Mouse (Mus musculus): ENCODE measurements at regions not wholly inside any gene's neighbourhood (a gene's known extent, or its start where the extent isn't known, plus 50 kb on each side); places are given as distances from the start of the nearest gene placed in this dataset.

DNA sequence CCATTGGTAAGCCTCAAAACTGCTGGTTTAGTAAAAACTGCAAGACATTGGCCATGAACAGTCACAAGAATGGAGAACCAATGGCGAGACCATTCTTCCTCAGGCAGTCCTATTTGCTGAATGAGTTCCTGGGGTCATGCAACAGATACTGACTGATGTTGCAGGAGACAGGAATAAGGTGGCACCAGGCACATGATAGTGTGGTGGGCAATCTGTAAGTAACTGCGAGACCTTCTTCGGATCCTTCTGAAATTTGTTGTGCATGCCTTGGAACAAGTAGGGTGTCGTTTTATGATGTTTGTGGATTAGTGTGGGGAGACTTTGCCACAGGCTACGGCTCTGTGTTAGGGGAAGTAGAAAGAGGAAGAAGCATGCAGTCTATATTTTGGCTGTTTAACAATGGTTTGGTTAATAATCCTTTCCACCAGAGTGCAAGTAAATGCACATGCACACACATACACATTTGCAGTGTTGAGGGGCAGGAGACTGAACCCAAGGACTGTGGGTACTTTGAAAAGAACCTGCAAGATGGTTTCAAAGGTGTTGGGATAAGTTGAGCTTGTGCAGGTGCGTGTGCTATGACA lies 194.9 kb downstream of the Mex3b start:
- Histone ChIP-seq H3K27me3 (replicated peaks; ENCODE audit: control insufficient read depth, insufficient read depth, low read length) (no peaks in the 10 kb centered on the region), H3K4me1 (replicated peaks; ENCODE audit: control insufficient read depth, insufficient read depth, low read length) (no peaks in the 10 kb centered on the region), H3K4me2 (ENCODE audit: low read length) (no peak overlapping the region), H3K9me3 (ENCODE audit: control insufficient read depth, low read length) (no peaks in the 10 kb centered on the region), H3K27ac (ENCODE audit: low read length) (no peak overlapping the region), H3K9ac (replicated peaks; ENCODE audit: low read depth, low read length) (no peak overlapping the region), H3K36me3 (ENCODE audit: control insufficient read depth, insufficient read depth) (no peaks in the 10 kb centered on the region), H3K4me3 (replicated peaks; ENCODE audit: low read length) (no peak overlapping the region)
- 90% methylated on average over 6 of the region's 6 CpGs for WGBS
- no peak for ATAC-seq

DNA sequence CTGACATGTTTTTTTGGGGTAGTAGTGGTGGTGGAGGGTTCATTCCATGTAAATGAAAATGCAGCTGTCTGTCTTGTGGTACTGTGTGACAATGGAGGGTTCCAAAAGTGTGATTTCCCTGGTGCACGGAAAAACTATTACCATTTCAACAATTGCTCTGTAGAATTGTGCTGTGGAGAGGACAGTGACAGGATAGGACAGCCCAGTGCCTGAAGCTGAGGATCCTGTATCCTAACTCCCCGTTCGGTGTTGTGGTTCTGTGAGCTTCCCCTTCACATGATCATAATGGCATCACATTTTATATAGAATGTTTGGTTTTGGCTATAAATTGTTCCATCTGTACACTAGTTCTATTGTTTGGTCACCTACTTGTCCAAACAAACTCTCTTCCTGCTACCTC lies 196.4 kb downstream of the Mex3b start:
- Histone ChIP-seq H3K36me3 (ENCODE audit: control insufficient read depth, insufficient read depth) (no peaks in the 10 kb centered on the region), H3K4me2 (ENCODE audit: low read length) (no peak overlapping the region), H3K4me1 (replicated peaks; ENCODE audit: control insufficient read depth, insufficient read depth, low read length) (no peaks in the 10 kb centered on the region), H3K4me3 (replicated peaks; ENCODE audit: low read length) (no peak overlapping the region), H3K9ac (replicated peaks; ENCODE audit: low read depth, low read length) (no peak overlapping the region), H3K9me3 (ENCODE audit: control insufficient read depth, low read length) (no peaks in the 10 kb centered on the region), H3K27ac (ENCODE audit: low read length) (no peak overlapping the region), H3K27me3 (replicated peaks; ENCODE audit: control insufficient read depth, insufficient read depth, low read length) (no peaks in the 10 kb centered on the region)
- 92% methylated on average over 3 of the region's 3 CpGs for WGBS
- ATAC-seq = no peak

DNA sequence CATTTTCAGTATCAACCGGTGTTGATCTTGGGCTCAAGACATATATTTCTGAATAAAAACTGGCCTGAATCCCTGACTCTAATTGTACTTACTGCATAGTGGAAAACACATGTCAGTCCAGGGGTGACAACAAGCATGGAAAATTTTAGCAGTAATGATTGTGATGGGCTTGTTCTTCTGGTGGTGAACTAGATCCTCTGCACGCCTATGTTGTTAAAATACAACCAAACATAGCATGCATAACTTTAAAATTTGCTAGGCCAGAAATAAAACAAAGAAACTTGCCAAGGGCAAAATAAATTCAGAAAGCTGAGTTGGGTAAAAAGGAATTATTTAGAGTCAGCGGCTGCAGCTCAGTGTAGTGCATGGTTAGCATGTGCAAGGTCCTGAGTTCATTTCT lies 198.2 kb downstream of the Mex3b start:
- no peaks in the 10 kb centered on the region for H3K27me3 ChIP-seq (replicated peaks; ENCODE audit: control insufficient read depth, insufficient read depth, low read length)
- no peak overlapping the region for H3K4me3 ChIP-seq (replicated peaks; ENCODE audit: low read length)
- no peaks in the 10 kb centered on the region for H3K9me3 ChIP-seq (ENCODE audit: control insufficient read depth, low read length)
- no peaks in the 10 kb centered on the region for H3K4me1 ChIP-seq (replicated peaks; ENCODE audit: control insufficient read depth, insufficient read depth, low read length)
- ATAC-seq = no peak
- H3K4me2 ChIP-seq (ENCODE audit: low read length) = no peak overlapping the region
- no peak overlapping the region for H3K27ac ChIP-seq (ENCODE audit: low read length)
- no peak overlapping the region for H3K9ac ChIP-seq (replicated peaks; ENCODE audit: low read depth, low read length)
- 90% methylated on average over 3 of the region's 3 CpGs for WGBS
- no peaks in the 10 kb centered on the region for H3K36me3 ChIP-seq (ENCODE audit: control insufficient read depth, insufficient read depth)

DNA sequence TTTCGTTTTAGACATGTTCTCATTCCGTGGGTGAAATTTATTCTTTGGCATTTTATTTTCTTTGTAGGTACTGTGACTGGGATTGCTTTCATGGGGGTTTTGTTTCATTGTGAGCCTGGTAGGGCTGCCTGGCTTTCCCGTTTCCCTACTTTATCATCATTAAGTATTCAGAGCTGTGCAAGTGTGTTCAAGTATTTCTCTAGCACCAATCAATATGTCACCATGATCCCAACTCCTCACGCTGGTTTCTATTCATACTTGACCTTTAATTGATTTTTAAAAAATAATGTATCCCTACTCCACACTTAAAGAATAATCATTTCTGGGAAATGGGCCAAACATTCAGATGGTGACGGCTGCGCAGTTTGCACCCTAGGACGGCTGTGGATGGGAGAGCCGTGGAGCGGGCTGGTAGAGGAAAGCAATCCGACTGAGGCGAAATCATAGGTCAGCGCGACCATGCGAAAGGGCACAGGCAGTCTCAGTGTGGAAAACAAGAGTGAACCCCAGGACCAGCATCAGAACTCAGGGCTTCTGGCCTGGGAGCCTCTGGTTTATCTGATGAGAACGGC lies 207.4 kb downstream of the Mex3b start:
- WGBS = 46% methylated on average over 15 of the region's 15 CpGs
- Histone ChIP-seq H3K36me3 (ENCODE audit: control insufficient read depth, insufficient read depth) (no peaks in the 10 kb centered on the region), H3K4me1 (replicated peaks; ENCODE audit: control insufficient read depth, insufficient read depth, low read length) (peaks cover 18% of the 10 kb centered on the region), H3K4me2 (ENCODE audit: low read length) (peak overlapping the region; percentile 38), H3K9ac (replicated peaks; ENCODE audit: low read depth, low read length) (no peak overlapping the region), H3K27me3 (replicated peaks; ENCODE audit: control insufficient read depth, insufficient read depth, low read length) (no peaks in the 10 kb centered on the region), H3K9me3 (ENCODE audit: control insufficient read depth, low read length) (no peaks in the 10 kb centered on the region), H3K27ac (ENCODE audit: low read length) (peak overlapping the region; percentile 65), H3K4me3 (replicated peaks; ENCODE audit: low read length) (no peak overlapping the region; the same call in 1 of the 2 replicates)
- ATAC-seq = peak; percentile 90

DNA sequence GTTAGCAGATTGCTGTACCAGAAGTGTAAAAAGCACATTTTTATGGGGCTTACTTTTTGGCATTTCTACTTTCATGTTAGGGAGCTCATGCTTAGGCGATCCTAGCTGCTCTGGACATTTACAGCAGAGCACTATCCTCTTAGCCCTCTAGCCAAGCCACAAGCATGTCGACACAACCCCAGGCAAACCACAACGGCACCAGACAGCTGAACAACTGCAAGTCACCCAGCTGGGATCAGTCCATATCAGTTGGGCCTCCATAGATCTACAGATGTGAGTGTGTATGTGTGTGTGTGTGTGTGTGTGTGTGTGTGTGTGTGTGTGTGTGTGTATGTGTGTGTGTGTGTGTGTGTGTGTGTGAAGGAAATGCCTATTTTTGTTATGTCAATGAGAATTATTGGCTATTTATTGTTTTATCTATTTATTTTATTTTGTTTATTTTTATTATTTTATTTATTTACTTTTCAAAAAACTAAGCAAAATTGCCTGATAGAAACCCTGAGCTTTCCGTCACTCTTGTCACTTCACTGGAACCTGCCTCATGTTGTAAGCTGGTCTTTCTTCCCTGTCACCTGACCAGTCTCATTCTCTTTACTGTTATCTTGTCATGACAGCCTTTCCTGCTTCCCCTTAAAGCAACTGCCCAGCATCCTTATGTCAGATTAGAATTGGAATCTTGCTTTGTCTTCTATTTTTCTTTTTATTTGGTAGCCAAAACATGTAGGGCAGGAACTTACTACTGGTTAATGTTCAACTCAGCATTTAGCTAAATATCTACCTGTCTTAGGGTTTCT lies 208.2 kb downstream of the Mex3b start:
- H3K9me3 ChIP-seq (ENCODE audit: control insufficient read depth, low read length) = no peaks in the 10 kb centered on the region
- no peak for ATAC-seq
- peak overlapping the region; percentile 65 for H3K27ac ChIP-seq (ENCODE audit: low read length)
- 81% methylated on average over 4 of the region's 4 CpGs for WGBS
- no peaks in the 10 kb centered on the region for H3K27me3 ChIP-seq (replicated peaks; ENCODE audit: control insufficient read depth, insufficient read depth, low read length)
- no peak overlapping the region for H3K9ac ChIP-seq (replicated peaks; ENCODE audit: low read depth, low read length)
- H3K36me3 ChIP-seq (ENCODE audit: control insufficient read depth, insufficient read depth) = no peaks in the 10 kb centered on the region
- H3K4me2 ChIP-seq (ENCODE audit: low read length) = no peak overlapping the region
- H3K4me1 ChIP-seq (replicated peaks; ENCODE audit: control insufficient read depth, insufficient read depth, low read length) = peaks cover 18% of the 10 kb centered on the region
- no peak overlapping the region for H3K4me3 ChIP-seq (replicated peaks; ENCODE audit: low read length)

DNA sequence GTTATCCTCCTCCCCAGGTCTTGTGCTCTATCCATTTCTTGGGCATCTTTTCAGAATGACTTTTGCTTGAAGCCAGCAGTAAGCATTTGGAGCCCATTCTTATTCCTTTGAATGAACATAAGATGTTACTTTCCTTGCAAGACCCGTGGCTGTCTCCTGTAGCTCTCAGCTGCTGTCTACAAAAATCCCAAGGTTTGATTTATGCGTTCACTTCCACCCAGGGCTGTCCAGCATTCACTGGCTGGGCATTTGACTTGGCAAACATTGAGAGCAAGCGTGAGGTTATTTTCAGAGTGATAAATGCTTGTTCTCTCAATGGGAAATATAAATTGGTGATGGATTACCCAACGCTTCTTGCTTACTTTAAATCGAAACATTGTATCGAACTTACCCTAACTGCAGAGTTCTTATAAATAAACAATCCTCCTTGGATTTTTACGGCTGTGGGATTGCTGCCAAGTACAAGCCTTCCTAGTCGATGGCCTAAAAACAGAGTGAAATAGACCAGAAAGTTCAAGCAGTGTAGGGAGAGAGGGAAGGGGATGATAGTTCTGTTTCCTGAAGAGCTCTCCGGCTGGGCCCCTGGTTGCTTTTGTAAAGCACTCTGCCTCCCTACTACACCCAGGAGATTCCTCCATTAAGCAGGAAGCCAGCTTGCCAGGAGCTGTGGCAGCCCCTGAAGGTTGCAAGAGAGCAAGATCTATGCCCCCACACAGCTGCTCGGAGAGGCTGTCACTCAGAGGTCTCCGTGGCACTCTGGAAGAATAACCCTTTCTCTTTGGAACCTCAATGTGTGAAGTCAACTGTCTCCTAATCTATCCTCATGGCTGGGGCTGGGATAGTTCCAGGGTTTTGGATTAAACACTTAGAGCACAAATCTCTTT lies 210.1 kb downstream of the Mex3b start:
- Histone ChIP-seq H3K4me1 (replicated peaks; ENCODE audit: control insufficient read depth, insufficient read depth, low read length) (peaks cover 18% of the 10 kb centered on the region), H3K9me3 (ENCODE audit: control insufficient read depth, low read length) (no peaks in the 10 kb centered on the region), H3K4me3 (replicated peaks; ENCODE audit: low read length) (no peak overlapping the region), H3K27ac (ENCODE audit: low read length) (no peak overlapping the region), H3K4me2 (ENCODE audit: low read length) (no peak overlapping the region), H3K36me3 (ENCODE audit: control insufficient read depth, insufficient read depth) (no peaks in the 10 kb centered on the region), H3K27me3 (replicated peaks; ENCODE audit: control insufficient read depth, insufficient read depth, low read length) (no peaks in the 10 kb centered on the region), H3K9ac (replicated peaks; ENCODE audit: low read depth, low read length) (no peak overlapping the region)
- peak; percentile 46 for ATAC-seq
- 25% methylated on average over 11 of the region's 11 CpGs for WGBS

DNA sequence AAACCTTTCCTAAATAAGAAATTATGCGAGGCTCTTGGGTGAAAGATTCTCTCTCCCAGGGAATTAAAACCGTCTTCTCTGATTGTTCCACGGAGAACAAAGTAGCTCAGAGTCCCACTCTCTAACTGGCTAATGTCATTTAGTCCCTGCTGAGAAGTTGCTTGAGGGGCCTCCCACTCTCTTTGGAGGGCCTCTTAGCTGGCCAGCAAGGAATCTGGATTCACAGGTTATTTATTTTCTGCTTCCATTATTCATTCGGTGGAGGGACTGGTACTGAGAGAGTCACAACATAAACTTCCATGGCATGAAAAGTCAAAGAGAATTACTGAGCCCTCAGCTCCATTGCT lies 210.8 kb downstream of the Mex3b start:
- 0% methylated on average over 4 of the region's 4 CpGs for WGBS
- H3K9ac ChIP-seq (replicated peaks; ENCODE audit: low read depth, low read length) = no peak overlapping the region
- no peak overlapping the region for H3K27ac ChIP-seq (ENCODE audit: low read length)
- ATAC-seq = no peak
- no peaks in the 10 kb centered on the region for H3K36me3 ChIP-seq (ENCODE audit: control insufficient read depth, insufficient read depth)
- H3K9me3 ChIP-seq (ENCODE audit: control insufficient read depth, low read length) = no peaks in the 10 kb centered on the region
- peaks cover 18% of the 10 kb centered on the region for H3K4me1 ChIP-seq (replicated peaks; ENCODE audit: control insufficient read depth, insufficient read depth, low read length)
- no peaks in the 10 kb centered on the region for H3K27me3 ChIP-seq (replicated peaks; ENCODE audit: control insufficient read depth, insufficient read depth, low read length)
- no peak overlapping the region for H3K4me2 ChIP-seq (ENCODE audit: low read length)
- H3K4me3 ChIP-seq (replicated peaks; ENCODE audit: low read length) = no peak overlapping the region

DNA sequence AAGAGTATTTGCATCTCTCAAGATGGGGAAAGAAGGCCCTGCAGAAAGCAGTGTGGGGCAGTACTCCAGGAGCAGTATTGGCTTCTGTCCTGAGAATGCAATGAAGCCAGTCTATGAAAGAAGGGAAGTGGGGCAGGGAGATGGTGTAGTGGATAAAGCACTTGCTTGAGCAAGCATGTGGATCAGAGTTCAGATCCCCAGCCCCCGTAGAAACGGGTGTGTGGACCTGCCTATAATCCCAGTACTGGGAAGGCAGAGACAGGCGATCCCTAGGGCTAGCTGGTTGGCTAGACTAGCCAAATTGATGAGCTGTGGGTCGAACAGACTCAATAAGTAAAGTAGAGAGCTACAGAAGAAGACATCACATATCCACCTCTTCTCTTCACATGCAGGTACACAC lies 211.6 kb downstream of the Mex3b start:
- no peak for ATAC-seq
- Histone ChIP-seq H3K9me3 (ENCODE audit: control insufficient read depth, low read length) (no peaks in the 10 kb centered on the region), H3K4me1 (replicated peaks; ENCODE audit: control insufficient read depth, insufficient read depth, low read length) (peaks cover 18% of the 10 kb centered on the region), H3K36me3 (ENCODE audit: control insufficient read depth, insufficient read depth) (no peaks in the 10 kb centered on the region), H3K4me2 (ENCODE audit: low read length) (no peak overlapping the region), H3K27me3 (replicated peaks; ENCODE audit: control insufficient read depth, insufficient read depth, low read length) (no peaks in the 10 kb centered on the region), H3K27ac (ENCODE audit: low read length) (no peak overlapping the region), H3K9ac (replicated peaks; ENCODE audit: low read depth, low read length) (no peak overlapping the region), H3K4me3 (replicated peaks; ENCODE audit: low read length) (no peak overlapping the region)
- 82% methylated on average over 4 of the region's 4 CpGs for WGBS

DNA sequence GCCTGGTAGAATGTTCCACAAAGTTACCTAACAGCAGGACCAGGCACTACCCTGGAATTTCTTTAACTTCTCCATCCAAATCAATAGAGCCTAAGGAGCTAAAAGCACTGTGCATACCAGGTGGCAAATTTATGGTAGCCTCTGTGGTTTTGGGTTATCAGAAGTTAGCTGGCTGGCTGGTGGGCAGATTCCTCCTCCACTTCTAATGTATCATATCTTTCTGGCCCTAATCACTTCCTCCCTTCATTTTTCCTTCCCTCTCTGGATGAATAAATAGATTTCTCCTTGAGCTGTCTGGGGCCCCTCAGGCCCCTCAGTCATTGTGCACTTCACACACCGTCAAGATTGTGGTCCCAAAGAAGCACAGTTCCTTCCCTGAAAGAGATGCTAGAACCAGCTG lies 212.7 kb downstream of the Mex3b start:
- Histone ChIP-seq H3K4me2 (ENCODE audit: low read length) (no peak overlapping the region), H3K4me3 (replicated peaks; ENCODE audit: low read length) (no peak overlapping the region), H3K9me3 (ENCODE audit: control insufficient read depth, low read length) (no peaks in the 10 kb centered on the region), H3K27ac (ENCODE audit: low read length) (no peak overlapping the region), H3K9ac (replicated peaks; ENCODE audit: low read depth, low read length) (no peak overlapping the region), H3K36me3 (ENCODE audit: control insufficient read depth, insufficient read depth) (no peaks in the 10 kb centered on the region), H3K27me3 (replicated peaks; ENCODE audit: control insufficient read depth, insufficient read depth, low read length) (no peaks in the 10 kb centered on the region), H3K4me1 (replicated peaks; ENCODE audit: control insufficient read depth, insufficient read depth, low read length) (peaks cover 12% of the 10 kb centered on the region)
- 79% methylated on average over 1 of the region's 1 CpGs for WGBS
- no peak for ATAC-seq

Measured in forebrain, embryonic 16.5 days (tissue).